Mouse (Mus musculus) adipocyte (in vitro differentiated cells): ENCODE data around the gene Ggt5.

Experiments
- DNase-seq: peaks from one replicate; pipeline ENCODE4 v3.0.0-alpha.2; 2016; ENCODE audit warnings: low spot score

Gene Ggt5

DNA sequence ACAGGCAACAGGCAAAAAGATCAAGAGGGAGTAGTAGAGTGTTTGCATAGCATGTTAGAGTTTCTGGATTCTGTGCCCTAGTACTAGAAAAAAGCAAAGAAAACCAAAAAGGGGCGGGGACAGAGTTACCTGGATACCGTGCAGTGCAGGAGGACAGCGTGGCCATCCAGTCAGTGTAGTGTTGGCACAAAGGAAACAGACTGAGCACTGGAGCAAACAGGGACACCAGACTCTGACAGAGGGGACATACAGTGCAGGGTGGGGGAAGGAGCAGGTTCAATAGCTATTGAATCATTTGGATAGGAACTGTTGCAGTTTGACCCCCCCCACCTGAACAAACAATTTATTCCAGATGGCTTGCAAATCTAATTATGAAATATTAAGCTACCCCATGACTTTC is 37.9 kb downstream of the Ggt5 start:
- DNase-seq: no peak

DNA sequence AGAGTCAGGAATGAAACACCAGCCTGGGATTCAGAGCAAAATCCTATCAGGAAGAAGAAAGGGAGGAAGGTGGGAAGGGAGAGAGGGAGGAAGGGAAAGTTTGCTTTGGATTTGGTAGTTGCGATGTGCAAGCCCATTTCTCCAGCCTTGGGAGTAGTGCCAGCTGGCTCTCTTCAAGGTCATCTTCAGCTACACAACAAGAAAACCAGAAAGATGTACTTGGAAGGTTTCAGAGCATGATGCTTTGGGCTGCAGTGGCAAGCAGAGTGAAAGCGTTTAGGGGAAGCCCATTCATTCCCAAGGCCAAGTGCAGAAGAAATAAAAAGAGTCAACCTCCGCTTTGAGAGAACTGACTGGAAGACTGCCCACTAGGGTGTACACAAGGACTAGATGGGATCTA is 38.4 kb downstream of the Ggt5 start:
- DNase-seq: peak; percentile 16

DNA sequence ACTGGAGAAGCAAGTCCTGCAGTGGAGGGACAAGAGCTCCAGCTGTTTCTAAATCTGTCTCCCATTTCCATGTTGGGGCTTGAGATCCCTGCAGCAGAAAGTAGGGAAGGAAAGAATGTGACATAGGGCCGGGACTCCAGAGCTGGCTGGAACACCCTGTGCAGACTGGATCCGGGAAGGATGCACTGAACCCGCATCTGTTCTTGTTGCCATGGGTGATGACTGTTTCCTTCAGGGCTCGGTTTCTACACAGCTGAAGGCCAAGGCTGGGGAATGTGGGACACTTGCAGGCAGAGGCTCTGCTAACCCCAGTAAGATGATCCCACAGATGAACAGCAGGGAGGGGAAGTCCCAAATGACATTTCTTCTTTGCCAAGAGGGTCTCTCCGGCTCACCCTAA is 43.5 kb downstream of the Ggt5 start:
- peak; percentile 28 for DNase-seq

DNA sequence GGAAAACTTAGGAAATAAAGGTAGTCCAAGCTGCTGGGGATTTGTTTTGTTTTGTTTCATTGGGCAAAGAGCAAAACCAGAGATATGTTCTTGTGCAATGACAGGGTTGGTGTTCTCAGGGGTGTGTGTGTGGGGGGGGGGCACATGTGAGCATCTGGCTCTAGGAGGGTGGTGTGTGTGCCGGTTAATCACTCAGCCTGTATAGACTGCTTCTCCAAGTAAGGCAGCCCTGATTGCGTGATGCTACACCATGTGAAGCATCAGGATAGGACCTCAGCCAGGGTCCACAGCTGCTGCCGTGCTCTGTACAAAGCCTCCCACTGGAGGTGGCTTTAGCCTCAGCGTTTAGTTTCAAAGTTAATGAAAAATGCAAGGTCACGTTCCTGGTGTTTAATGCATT is 43.9 kb downstream of the Ggt5 start:
- DNase-seq: peak; percentile 8

DNA sequence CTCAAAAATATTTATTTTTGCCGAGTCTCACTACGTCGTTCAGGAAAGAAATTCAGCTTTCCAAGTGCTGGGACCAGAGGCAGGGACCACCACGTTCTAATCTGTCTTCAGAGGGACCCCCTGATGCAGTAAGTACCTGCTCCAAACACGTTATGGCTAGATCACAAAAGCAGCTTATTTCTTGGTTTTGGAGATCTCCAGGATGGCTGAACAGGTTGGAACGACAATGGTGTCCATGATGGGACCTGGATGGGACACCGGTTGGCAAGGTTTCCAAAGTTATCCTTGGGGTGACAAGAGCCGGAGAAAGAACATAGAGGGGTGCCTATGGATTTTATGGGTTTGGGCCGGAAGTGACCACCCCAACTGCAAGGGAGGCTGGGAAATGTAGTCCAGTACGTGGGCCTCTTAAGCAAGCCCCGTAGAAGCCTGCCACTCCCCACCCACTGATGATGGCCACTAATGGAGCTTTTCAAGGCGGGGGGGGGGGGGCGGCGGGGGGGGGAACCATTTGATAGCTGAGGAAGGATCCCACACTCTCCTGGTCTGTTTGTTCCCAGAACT is 44.5 kb downstream of the Ggt5 start:
- no peak for DNase-seq

DNA sequence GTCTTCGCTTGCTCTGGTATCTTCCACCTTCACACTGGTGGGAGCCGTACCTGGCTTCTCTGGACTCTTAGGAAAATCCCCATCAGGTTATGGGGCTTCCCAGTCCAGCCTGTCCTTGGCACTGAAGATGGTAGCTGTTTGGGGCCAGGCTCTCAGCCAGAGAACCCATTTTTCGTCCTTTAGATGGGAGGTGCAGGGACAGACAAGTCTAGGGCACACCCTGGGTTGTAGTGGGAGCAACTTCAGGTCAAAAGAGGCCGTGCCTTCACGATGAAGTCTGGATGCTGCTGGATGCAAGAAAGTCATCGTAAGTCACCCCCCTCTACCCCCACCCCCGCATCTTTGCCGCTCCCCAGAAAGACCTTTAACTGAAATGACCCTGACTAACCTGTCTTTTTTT is 45.5 kb downstream of the Ggt5 start:
- DNase-seq: no peak

DNA sequence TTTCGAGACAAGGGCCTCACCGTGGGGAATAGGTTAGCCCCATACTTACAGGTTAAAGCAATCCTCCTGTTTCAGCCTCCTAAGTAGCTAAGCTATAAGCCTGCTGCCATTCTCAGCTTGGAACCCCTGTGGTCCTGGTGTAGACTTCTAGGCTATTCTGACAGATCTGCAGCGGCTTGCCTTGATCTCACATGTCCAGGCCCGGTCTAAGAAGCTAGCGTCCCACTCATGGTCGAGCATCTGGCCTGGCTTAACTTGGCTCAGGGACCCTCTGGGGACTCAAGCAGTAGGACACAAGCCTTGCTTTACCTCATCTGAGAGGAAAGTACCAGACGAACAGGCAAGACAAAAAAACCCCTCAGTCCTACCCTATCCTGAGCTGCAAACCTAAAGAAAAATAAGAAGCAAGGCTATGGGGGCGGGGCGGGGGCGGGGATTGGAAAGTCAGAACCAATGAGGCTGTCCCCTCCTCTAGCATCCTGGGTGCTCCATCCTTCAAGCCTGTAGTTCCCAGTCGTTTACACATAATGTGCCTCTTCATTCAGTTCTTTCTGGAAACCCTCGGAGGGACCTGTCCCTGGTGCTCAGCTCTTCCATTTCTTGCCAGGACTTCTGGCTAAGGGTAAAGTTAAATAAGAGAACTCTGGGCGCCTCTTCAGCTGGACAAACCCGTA is 46.0 kb downstream of the Ggt5 start:
- DNase-seq: no peak

DNA sequence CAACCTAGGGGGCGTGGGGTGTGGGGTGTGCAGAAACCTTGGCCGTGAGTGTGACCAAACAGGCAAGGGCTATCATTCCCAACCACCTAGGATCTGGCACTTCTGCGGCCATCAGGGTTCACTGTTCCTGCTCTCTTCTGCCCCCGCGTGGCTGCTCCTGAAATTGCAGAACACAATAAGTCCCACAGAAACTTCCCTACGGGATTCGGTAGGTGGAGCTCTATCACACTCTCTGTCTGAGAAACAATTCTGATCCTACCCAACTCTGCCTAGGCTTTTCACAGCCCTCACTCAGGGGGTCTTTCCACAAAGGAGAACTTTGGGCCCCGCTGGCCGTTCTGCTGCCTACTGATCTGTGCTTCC is 46.5 kb downstream of the Ggt5 start:
- DNase-seq: peak; percentile 94

DNA sequence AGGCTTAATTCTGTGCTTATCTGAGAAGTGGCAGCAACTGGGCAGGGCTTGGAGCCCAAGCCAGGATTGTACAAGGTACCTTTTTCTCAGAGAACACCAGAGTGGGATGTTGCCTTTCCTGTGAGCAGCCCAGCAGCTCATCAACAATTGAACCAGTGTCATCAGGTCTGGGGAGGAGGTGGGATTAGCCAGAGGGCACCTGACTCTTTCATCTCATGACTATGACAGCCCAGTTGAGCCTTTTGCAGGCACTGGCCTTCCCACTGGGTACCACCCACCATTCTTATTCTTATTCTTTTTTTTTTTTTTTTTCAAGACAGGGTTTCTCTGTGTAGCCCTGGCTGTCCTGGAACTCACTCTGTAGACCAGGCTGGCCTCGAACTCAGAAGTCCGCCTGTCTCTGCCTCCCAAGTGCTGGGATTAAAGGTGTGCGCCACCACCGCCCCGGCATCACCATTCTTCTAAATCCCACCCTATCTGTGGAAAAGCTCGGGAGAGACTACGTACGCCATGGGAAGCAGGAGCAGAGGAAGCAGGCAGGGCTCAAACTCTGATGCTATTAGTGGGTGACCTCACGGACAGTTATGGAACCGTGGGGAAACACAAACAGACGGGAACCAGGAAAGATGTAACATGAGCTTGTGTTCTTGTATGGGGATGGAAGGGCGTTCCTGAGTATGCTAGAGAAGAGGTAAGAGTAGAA is 47.1 kb downstream of the Ggt5 start:
- no peak for DNase-seq

DNA sequence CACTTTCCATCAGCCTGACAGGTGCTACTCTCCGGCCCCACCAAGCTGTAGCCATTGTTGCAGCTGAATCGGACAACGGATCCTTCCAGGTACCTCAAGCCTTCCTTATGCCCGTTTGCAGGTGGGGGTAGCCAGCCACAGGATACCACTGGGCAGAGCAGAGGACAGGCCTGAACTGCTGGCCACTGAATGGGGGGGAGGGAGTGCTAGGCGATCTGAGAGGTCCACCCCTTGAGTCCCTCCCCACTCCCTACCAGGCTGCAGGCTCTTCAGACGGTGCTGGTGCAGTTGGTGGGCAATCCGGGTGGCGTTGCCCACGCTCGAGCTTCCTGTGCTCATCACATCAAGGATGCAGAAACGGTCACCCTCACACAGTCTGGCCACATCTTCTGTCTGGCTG is 48.6 kb downstream of the Ggt5 start:
- no peak for DNase-seq

DNA sequence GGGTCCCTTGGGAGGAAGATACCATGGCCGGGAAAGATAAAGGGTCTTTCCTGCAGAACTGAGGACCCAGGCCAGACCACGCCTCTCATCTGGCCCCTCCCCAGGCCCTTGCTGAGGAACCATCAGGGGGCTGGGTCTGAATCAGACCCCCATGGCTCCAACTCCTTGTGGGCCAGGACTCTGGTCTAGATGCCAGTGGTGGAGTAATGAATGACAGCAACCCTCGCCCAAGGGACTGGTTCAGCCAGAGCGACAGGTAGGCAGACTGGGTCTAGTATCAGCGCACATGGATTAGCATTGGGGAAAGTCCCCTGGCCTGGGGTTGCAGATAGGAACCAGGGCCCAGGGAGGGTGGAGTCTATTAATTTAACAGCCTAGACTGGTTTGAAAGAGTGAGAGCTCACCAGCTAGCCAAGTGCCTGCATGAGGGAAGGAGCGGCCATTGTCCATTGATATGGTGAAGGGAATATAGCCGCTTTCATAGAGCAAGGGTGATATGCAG is 52.6 kb downstream of the Ggt5 start:
- no peak for DNase-seq

DNA sequence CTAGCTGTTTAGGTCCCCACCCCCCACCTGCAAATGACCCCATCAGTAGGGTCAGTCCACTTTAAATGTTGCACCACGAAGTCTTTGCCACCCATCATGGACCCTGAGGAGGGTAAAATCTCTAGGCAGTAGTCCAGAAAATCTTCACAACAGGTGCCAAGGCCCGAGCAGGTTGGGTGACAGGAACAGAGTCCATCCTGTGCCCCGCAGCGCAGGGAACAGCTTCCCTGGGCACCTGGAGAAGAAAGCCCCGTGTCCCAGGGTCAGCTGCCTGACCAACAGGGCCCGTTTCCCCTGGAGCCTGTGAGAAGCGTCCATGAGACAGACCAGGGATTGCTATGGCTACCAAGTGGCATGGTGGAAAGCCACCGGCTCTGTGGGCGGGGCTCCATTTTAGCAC is 53.3 kb downstream of the Ggt5 start:
- no peak for DNase-seq

DNA sequence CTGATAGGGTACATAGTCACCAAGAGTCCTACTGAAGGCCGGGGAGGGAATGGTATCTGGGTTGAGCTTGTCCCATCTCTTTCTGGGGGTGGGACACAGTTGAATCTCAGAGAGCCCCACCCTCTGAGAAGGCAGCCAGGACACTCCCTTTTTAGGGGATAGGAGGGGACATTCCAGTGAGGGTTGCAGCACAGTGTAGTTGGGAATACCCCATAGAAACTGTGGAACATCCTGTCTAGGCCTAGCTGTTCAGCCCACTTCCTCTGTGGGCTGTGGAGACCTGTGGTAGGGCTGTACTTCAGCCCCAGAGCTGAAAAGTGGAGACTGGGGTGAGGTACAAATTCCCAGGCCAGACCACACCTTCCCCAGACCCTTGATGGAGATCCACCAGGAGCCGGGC is 53.8 kb downstream of the Ggt5 start:
- DNase-seq: no peak

DNA sequence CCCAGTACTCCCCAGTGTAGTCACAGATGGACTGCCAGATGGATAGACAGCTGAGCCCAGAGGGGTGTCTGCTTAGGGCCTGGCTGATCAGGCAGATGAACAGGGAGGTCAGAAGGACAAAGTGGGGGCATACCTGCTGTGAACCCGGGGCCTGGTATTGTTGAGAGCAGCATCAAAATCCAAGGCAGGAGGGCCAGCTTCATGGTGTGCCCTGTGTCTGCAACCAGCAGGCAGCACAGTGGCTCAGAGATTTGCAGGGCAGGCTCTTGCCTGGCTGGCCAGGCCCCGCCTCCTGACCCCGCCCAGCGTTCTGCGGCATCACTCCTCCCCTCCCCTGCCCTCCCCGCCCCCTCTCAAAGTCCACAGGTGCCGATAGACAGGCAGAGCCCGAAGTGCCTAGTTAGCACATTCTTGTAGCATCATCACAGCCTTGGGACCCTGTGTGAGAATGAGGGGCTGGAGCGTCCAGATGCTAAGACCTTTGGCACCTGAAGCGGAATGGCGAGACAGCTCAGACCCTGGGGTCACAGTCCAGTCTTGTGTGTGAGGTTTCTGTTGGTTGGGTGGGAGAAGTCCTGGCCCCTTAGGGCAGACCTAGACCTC is 54.7 kb downstream of the Ggt5 start, which contains the start of gene Susd2:
Gene Susd2, minus strand, starts transcription at position 268 of the 603 bp plus-strand sequence.
- no peak for DNase-seq

DNA sequence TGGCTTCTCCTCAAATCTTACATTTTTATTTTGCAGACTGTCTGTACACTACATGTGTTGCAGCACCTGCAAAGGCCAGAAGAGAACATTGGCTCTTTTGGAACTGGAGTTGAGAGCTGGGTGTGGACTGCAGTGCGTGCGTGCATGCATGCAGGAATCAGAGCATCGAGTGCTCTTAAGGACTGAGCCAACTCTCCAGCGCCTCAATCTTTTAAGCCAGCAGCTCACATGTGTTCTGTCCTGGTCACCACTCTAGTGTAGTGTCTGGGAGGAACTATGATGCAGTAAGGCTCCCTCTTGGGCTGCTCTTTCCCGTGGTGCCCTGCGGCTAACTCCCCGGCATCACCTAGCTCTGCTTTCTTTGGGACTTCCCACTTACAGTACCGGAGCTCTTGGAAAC is 56.5 kb downstream of the Ggt5 start:
- no peak for DNase-seq

DNA sequence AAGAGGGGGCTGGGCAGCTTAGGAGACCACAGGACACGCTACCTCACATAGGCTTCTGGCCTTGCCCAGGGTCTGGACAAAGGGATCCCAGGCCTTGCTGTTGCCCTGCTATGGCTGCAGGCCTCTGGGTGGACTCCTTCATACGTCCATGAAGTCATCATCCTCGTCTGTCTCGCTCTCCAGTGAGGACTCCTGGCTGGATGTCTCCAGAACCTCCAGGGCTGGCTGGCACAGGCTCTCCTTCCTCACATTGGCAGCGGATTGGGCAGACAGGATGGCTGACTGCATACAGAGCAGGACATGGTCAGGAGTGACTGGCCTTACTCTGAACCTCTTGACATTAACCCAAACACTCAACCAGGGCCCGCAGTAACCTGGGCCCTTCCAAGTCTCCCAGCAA is 57.3 kb downstream of the Ggt5 start:
- no peak for DNase-seq

DNA sequence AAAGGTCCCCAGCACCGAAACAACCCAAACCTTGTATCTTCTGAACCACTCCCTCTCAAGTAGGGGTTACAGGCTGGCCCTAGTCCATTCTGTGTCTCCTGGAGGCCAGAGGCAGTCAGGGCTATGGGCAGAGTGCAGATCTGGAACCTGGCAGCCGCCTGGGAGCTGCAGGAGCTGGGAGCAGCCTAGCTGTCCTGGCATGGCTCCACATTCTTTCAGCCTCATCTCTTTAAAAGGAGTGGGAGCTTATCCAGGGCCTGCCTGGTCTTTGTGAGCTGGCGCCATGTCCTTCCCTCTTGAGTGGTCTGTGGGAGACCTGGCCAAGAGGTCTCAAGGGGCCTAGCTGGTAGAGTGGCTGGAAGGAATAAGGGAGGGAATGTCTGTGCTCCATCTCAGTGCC is 58.2 kb downstream of the Ggt5 start:
- DNase-seq: peak; percentile 46

DNA sequence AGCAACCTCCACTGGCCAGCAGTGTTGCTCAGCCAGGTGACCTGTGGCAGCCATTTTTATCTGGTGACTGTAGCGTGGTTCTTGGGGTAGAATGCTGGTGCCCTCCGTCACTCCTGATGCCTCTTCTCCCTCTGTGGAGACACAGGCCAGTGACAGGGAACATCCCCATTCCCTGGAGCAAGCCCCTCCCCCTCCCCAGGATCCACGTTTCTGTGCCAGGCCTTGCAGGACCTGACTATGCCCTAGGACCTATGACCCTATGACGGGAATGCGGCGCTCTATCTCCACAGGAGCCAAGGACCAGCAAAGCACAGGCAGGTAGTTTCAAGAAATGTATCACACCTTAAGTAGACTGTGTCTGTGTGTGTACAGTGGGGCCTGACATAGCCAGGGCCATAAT is 59.0 kb downstream of the Ggt5 start:
- DNase-seq: no peak

DNA sequence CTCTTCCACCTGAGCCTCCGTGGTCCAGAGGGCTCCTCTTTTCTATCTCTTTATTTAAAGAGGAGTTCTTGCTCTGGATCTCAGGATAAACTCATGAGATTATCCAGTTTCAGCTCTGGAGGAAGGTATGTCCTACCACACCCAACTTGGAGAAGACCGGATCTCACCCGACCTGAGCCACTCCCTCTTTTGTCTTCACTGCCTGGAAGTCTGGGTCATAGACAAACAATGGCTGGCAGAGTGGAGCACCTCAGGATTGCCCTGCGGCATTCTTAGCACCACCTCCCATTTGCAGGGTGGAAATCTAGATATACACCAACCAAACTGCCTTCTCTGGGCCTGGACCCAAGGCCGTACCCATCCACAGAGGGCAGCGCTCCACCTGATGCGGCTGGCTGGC is 59.9 kb downstream of the Ggt5 start:
- no peak for DNase-seq

DNA sequence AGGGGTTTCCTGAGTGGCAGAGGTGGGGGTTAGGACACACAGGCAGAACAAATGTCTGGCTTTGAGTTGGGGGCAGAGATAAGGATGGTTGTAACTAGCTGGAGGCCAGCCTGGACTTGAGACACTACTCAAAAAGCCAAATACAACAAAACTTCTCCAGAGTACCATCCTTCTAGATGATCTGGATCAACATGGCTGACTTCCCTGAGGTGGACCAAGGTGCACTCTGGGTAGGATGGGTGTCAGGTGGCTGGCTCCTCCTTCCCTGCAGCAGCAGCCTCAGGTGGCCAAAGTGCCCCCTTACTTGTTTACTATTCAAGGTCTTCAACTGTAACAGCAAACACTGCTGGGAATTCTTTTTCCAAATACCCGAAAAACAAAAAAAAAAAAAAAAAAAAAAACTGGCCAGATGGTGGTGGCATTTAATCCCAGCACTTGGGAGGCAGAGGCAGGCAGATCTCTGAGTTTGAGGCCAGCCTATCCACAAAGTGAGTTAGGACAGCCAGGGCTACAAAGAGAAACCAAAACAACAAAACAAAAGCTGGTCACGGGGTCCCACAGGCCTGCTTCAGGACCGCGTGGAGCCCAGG is 60.4 kb downstream of the Ggt5 start:
- no peak for DNase-seq

DNA sequence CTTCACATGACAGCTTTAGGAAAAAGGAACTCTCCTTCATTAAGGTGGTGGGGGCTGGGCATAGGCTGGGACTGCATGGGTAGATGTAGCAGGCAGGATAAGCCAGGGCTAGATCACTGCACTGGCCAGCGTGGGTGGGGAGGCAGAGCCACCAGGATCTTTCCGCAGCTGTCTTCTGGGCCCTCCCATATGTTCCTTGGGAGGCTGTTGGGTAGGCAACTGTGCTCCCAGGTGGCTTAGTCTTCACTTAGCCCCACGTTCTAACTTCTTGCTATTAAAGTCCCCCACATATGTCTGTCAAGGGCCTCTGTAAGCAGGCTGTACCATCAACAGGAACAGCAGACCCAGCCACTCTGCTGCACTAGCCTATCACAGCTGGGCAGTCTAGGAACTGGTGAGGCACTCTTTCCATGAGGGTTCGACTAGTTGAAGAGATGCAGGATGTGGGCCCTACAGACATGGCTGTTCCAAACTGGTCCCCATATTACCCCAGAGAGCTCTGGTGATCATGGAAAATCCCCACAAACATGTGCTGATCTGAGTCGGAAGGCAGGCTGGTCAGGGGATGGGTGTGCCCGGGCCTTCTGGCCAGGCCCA is 61.3 kb downstream of the Ggt5 start:
- DNase-seq: no peak

DNA sequence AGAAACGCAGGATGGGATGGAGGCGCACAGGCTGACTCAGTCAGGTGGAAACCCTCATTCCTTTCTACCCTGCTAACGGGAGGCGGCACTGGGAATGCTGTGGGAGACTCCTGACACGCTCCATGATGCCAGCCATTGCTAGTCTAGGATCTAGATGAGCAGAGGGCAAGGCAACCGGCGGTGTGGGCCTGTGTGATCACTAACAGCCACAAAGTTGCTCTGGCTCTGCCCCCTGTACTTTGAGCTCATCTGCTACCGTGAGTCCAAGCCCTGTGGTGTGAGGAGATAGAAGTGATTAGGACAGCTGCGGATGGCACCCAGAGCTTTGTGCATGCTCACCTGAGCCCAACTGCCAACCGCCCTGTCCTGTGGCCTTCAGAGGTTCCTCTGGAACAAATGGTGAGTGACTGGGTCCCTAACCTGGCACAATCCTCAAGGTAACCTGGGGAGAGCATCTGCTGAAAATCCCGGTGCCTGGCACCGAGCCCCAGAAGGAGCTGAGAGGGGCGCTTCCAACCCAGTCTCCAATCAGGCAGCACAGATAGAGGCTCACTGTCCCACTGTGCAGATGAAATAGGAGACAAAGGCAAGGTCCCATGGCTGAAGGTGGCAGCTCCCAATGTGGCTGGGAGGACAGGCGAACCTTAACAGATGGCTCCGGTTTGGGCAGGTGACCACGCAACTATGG is 62.4 kb downstream of the Ggt5 start:
- DNase-seq: no peak
